8 mouse cellular contexts compared by ENCODE assay signal in genomic region chr3:132684231-132684928, GRCm38 (mm10). TPM values are rescaled to one million over a fixed set of nuclear protein-coding genes. Genes with fewer than 3 reads are reported as not detected.
DNase-seq lines count a peak whose midpoint lies in the region; ATAC-seq and TF ChIP-seq lines count a peak whose summit lies in the region.

Gene Aimp1, minus strand, starts transcription at chr3:132684370.

- H3K27ac ChIP-seq in cortical plate, adult 2 months (ENCODE audit: insufficient read depth, low read length) = peak within 1 kb of the TSS; percentile 99
- peak within 1 kb of the TSS; percentile 85 for H3K27ac ChIP-seq in heart, embryonic 12.5 days (ENCODE audit: poor library complexity, severe bottlenecking)

- no peak for ATAC-seq in heart, embryonic 12.5 days (ENCODE audit: insufficient number of reproducible peaks, low FRiP score)
- no peak; the same call in 1 of the 2 replicates for ATAC-seq in cerebellum, adult (ENCODE audit: insufficient number of reproducible peaks, low FRiP score, low TSS enrichment)

- no peak for TF ChIP-seq CTCF in cortical plate, adult 2 months (IDR thresholded peaks at IDR 0.05; ENCODE audit: extremely low read depth, insufficient read depth, low read length)

- peak within 1 kb of the TSS; percentile 70 for H3ac ChIP-seq in myocyte (ENCODE audit: control insufficient read depth, insufficient read length)

- H3K4me3 ChIP-seq in cortical plate, adult 2 months (ENCODE audit: insufficient read depth, low read length) = peak within 1 kb of the TSS; percentile 88
- peak within 1 kb of the TSS; percentile 87 for H3K4me3 ChIP-seq in heart, embryonic 12.5 days
- H3K4me3 ChIP-seq in myocyte = peak within 1 kb of the TSS; percentile 100

- peaks cover 60% of the 10 kb centered on the region for H3K79me2 ChIP-seq in myocyte (ENCODE audit: control insufficient read depth, insufficient read depth)

- H3K9ac ChIP-seq in heart, embryonic 12.5 days = peak within 1 kb of the TSS; percentile 82

- under 1% methylated on average over 27 of the region's 27 CpGs for WGBS in heart, embryonic 12.5 days

- H3K36me3 ChIP-seq in heart, embryonic 12.5 days = peaks cover 6% of the 10 kb centered on the region
- H3K36me3 ChIP-seq in myocyte (ENCODE audit: control insufficient read depth, insufficient read depth) = peaks cover 12% of the 10 kb centered on the region

- H3K4me1 ChIP-seq in cortical plate, adult 2 months (ENCODE audit: control insufficient read depth, insufficient read depth, low read length) = peaks cover 2% of the 10 kb centered on the region
- peaks cover 7% of the 10 kb centered on the region for H3K4me1 ChIP-seq in heart, embryonic 12.5 days (replicated peaks)

- H3K9me3 ChIP-seq in heart, embryonic 12.5 days (replicated peaks) = no peaks in the 10 kb centered on the region

- DNase-seq in retina, embryonic 14.5 days (ENCODE audit: low spot score) = peak; percentile 2
- DNase-seq in retina, postnatal 1 day = no peak
- no peak for DNase-seq in left cerebral cortex, postnatal 10 days (ENCODE audit: extremely low spot score in 1 of 2, low spot score in 2 of 2)
- no peak for DNase-seq in urinary bladder, adult 18-20 months (ENCODE audit: low spot score in 2 of 2)

- TF ChIP-seq POLR2A in cortical plate, adult 2 months (IDR thresholded peaks at IDR 0.05; ENCODE audit: extremely low read depth, insufficient read depth, low read length) = no peak
- no peak for TF ChIP-seq POLR2A in myocyte (IDR thresholded peaks at IDR 0.05; ENCODE audit: insufficient read length, low read depth)

- H3K4me2 ChIP-seq in heart, embryonic 12.5 days = peak within 1 kb of the TSS; percentile 86
- peak within 1 kb of the TSS; percentile 93 for H3K4me2 ChIP-seq in myocyte (ENCODE audit: low read depth)

- intact Hi-C loops in left cerebral cortex, postnatal 10 days (cut with DNase I) = no loop called here

- H3K27me3 ChIP-seq in heart, embryonic 12.5 days (replicated peaks) = no peaks in the 10 kb centered on the region
- H3K27me3 ChIP-seq in myocyte (ENCODE audit: control insufficient read depth, insufficient read depth, insufficient read length) = no peaks in the 10 kb centered on the region

TF ChIP-seq in myocyte, 11 proteins besides CTCF, POLR2A, EP300 and RAD21:
- TF ChIP-seq SRF (IDR thresholded peaks at IDR 0.05; ENCODE audit: control insufficient read depth, insufficient read length, low read depth) (no peak), MYOD1 (IDR thresholded peaks at IDR 0.05; ENCODE audit: control insufficient read depth in 1 of 3, insufficient read length in 2 of 3, low read depth in 2 of 3) (peak in 1 of 3 experiments; percentile 0), REST (IDR thresholded peaks at IDR 0.05; ENCODE audit: insufficient read depth, insufficient read length) (no peak), E2F4 (IDR thresholded peaks at IDR 0.05; ENCODE audit: insufficient read depth) (no peak), CEBPB (IDR thresholded peaks at IDR 0.05; ENCODE audit: insufficient read depth, poor library complexity, severe bottlenecking) (no peak), POLR2AphosphoS2 (IDR thresholded peaks at IDR 0.05; ENCODE audit: insufficient read length, low read depth) (no peak), TCF12 (IDR thresholded peaks at IDR 0.05; ENCODE audit: insufficient read depth, poor library complexity, severe bottlenecking) (no peak), TCF3 (IDR thresholded peaks at IDR 0.05; ENCODE audit: insufficient read length, low read depth) (no peak), USF1 (IDR thresholded peaks at IDR 0.05; ENCODE audit: low read depth) (no peak)

RNA-seq across cellular contexts. Expression of gene Aimp1, which starts in this region (rescaled TPM):
- 59.6 and 66.5 TPM in 2 replicates for polyA plus RNA-seq in cortical plate, adult 2 months (2012; rRNA removed)
- polyA plus RNA-seq in heart, embryonic 12.5 days (2016; fragmentation: Nextera tagmentation; extraction: Ambion mirVana) = 52.3 and 56.3 TPM in 2 replicates
- total RNA-seq in left cerebral cortex, postnatal 10 days (2021) = 10 to 100 TPM; 45.0 to 45.6 TPM
- polyA plus RNA-seq in myocyte (2012; fragmentation: generic; extraction: Trizol) = 109 TPM
